ENCODE assay signal across 29 mouse cellular contexts in the genomic region with DNA sequence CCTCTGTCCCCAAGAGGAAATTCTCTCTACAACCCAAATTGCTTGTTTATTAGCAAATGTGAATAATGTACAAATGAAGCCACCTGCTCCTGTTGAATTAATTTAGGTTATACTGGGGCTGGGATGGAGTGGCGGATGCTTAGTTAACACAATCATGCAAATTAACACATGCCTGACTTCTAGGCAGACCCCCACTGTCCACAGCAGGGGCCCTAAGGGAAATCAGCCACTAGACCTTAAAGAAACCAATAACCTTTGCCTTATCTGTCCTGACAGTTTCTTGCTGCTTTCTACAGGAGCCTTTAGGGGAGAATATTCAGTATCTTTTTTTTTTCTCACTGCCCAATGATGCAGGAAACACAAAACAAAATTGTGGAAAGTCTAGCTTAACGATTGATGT.
"Had no signal": no experiment of that assay in that cellular context is flagged by ENCODE, and none has a peak within 500 bp of the region (broad histone marks: within the 10 kb centered on the region; RNA-seq: fewer than 3 reads in every experiment).

No protein-coding gene starts in this region.

- H3K4me1 ChIP-seq: limb, embryonic 10.5 days; limb, embryonic 12.5 days; limb, embryonic 13.5 days; limb, embryonic 15.5 days; liver, embryonic 12.5 days; liver, embryonic 13.5 days; liver, embryonic 15.5 days; lung, embryonic 15.5 days; megakaryocyte, embryonic 14.5 days; midbrain, embryonic 15.5 days had no signal

- H3K4me3 ChIP-seq: left cerebral cortex, adult 2 months; limb, embryonic 10.5 days; limb, embryonic 12.5 days; limb, embryonic 13.5 days; limb, embryonic 15.5 days; liver, embryonic 12.5 days; liver, embryonic 13.5 days; liver, embryonic 15.5 days; lung, embryonic 15.5 days; megakaryocyte, embryonic 14.5 days; midbrain, embryonic 10.5 days; midbrain, embryonic 12.5 days; midbrain, embryonic 13.5 days; midbrain, embryonic 15.5 days; myocyte had no signal

- H3K27ac ChIP-seq: limb, embryonic 10.5 days; limb, embryonic 12.5 days; limb, embryonic 13.5 days; limb, embryonic 15.5 days; liver, embryonic 12.5 days; liver, embryonic 13.5 days; liver, embryonic 14.5 days; liver, embryonic 15.5 days; lung, embryonic 15.5 days; macrophage; midbrain, embryonic 10.5 days; midbrain, embryonic 12.5 days; midbrain, embryonic 13.5 days; midbrain, embryonic 15.5 days had no signal

- DNase-seq: left cerebral cortex, postnatal 4 days; liver; liver, embryonic 13.5 days; liver, postnatal 0 days; lung, adult 18-20 months; lung, adult 2 months; lung, embryonic 14.5 days; lung, postnatal 10 days; lung, postnatal 14 days; lung, postnatal 36 days; lung, postnatal 4 days had no signal

- H3K9ac ChIP-seq: limb, embryonic 12.5 days; limb, embryonic 13.5 days; limb, embryonic 15.5 days; liver, embryonic 12.5 days; liver, embryonic 13.5 days; liver, embryonic 14.5 days; liver, embryonic 15.5 days; liver, postnatal 0 days; lung, embryonic 14.5 days; lung, embryonic 15.5 days; midbrain, embryonic 12.5 days; midbrain, embryonic 13.5 days; midbrain, embryonic 15.5 days had no signal

- ATAC-seq: liver, embryonic 12.5 days; liver, postnatal 0 days; lung, postnatal 0 days; midbrain, embryonic 13.5 days; midbrain, embryonic 15.5 days had no signal

- H3K36me3 ChIP-seq: limb, embryonic 10.5 days; limb, embryonic 12.5 days; limb, embryonic 13.5 days; limb, embryonic 15.5 days; liver, embryonic 12.5 days; liver, embryonic 13.5 days; liver, embryonic 15.5 days; lung, embryonic 15.5 days; midbrain, embryonic 10.5 days; midbrain, embryonic 12.5 days; midbrain, embryonic 13.5 days; midbrain, embryonic 15.5 days had no signal

- H3K4me2 ChIP-seq: limb, embryonic 12.5 days; limb, embryonic 13.5 days; limb, embryonic 15.5 days; liver, embryonic 11.5 days; liver, embryonic 12.5 days; liver, embryonic 13.5 days; liver, embryonic 15.5 days; lung, embryonic 14.5 days; lung, embryonic 15.5 days; midbrain, embryonic 12.5 days; midbrain, embryonic 13.5 days; midbrain, embryonic 15.5 days had no signal

- H3K9me3 ChIP-seq: limb, embryonic 10.5 days; limb, embryonic 12.5 days; limb, embryonic 13.5 days; limb, embryonic 15.5 days; liver, embryonic 12.5 days; liver, embryonic 13.5 days; liver, embryonic 15.5 days; lung, embryonic 15.5 days; megakaryocyte, embryonic 14.5 days; midbrain, embryonic 10.5 days; midbrain, embryonic 12.5 days; midbrain, embryonic 13.5 days; midbrain, embryonic 15.5 days had no signal

- H3K27me3 ChIP-seq: limb, embryonic 12.5 days; limb, embryonic 13.5 days; limb, embryonic 15.5 days; liver, embryonic 12.5 days; liver, embryonic 13.5 days; liver, embryonic 15.5 days; lung, embryonic 15.5 days; megakaryocyte, embryonic 14.5 days; midbrain, embryonic 12.5 days; midbrain, embryonic 13.5 days; midbrain, embryonic 15.5 days had no signal
